Comparison of ENCODE assay signal across 19 mouse cellular contexts in genomic region chr10:68086973-68087372, GRCm38 (mm10).
DNase-seq lines count a peak whose midpoint lies in the region; ATAC-seq and TF ChIP-seq lines count a peak whose summit lies in the region.
"Had no signal": no experiment of that assay in that cellular context is flagged by ENCODE, and none has a peak within 500 bp of the region (broad histone marks: within the 10 kb centered on the region; RNA-seq: fewer than 3 reads in every experiment).

No protein-coding gene starts in this region.

- 51% methylated on average over 4 of the region's 4 CpGs for WGBS in embryonic facial prominence, embryonic 12.5 days
- WGBS in embryonic facial prominence, embryonic 10.5 days: 80% methylated on average over 4 of the region's 4 CpGs
- 61% methylated on average over 4 of the region's 4 CpGs for WGBS in lung, postnatal 0 days

- no peaks in the 10 kb centered on the region for H3K4me1 ChIP-seq in embryonic facial prominence, embryonic 12.5 days
- no peaks in the 10 kb centered on the region for H3K4me1 ChIP-seq in embryonic facial prominence, embryonic 10.5 days
- peaks cover 19% of the 10 kb centered on the region for H3K4me1 ChIP-seq in lung, postnatal 0 days (ENCODE audit: insufficient read depth, low read depth, low read length)
- H3K4me1 ChIP-seq: forebrain, embryonic 15.5 days; midbrain, embryonic 10.5 days had no signal

- TF ChIP-seq CTCF in lung, postnatal 0 days (IDR thresholded peaks at IDR 0.05): no peak

- no peaks in the 10 kb centered on the region for H3K36me3 ChIP-seq in embryonic facial prominence, embryonic 12.5 days
- H3K36me3 ChIP-seq in embryonic facial prominence, embryonic 10.5 days (replicated peaks): no peaks in the 10 kb centered on the region
- H3K36me3 ChIP-seq in lung, postnatal 0 days (ENCODE audit: insufficient read depth, low read length): no peaks in the 10 kb centered on the region
- H3K36me3 ChIP-seq: forebrain, embryonic 15.5 days; midbrain, embryonic 10.5 days had no signal

- H3K27ac ChIP-seq in embryonic facial prominence, embryonic 12.5 days: peak overlapping the region; percentile 41; the same call in 1 of the 2 replicates
- H3K27ac ChIP-seq in embryonic facial prominence, embryonic 10.5 days (replicated peaks): no peak overlapping the region
- H3K27ac ChIP-seq in lung, postnatal 0 days (ENCODE audit: low read length): peak overlapping the region; percentile 26; the same call in 1 of the 2 replicates
- H3K27ac ChIP-seq: forebrain, embryonic 15.5 days; midbrain, embryonic 10.5 days had no signal

- no peak overlapping the region for H3K9ac ChIP-seq in embryonic facial prominence, embryonic 12.5 days
- no peak overlapping the region for H3K9ac ChIP-seq in lung, postnatal 0 days (replicated peaks; ENCODE audit: low read depth)
- H3K9ac ChIP-seq: forebrain, embryonic 15.5 days had no signal

- no peak overlapping the region for H3K4me3 ChIP-seq in embryonic facial prominence, embryonic 12.5 days
- no peak overlapping the region for H3K4me3 ChIP-seq in embryonic facial prominence, embryonic 10.5 days
- H3K4me3 ChIP-seq in lung, postnatal 0 days (ENCODE audit: low read depth, low read length): no peak overlapping the region
- H3K4me3 ChIP-seq: forebrain, embryonic 15.5 days; midbrain, embryonic 10.5 days had no signal

- TF ChIP-seq EP300 in lung, postnatal 0 days (IDR thresholded peaks at IDR 0.05): no peak

- H3K27me3 ChIP-seq in embryonic facial prominence, embryonic 12.5 days: no peaks in the 10 kb centered on the region
- no peaks in the 10 kb centered on the region for H3K27me3 ChIP-seq in embryonic facial prominence, embryonic 10.5 days (replicated peaks; ENCODE audit: low read depth, poor library complexity, severe bottlenecking)
- H3K27me3 ChIP-seq in lung, postnatal 0 days (replicated peaks; ENCODE audit: insufficient read depth, low read length): no peaks in the 10 kb centered on the region
- H3K27me3 ChIP-seq: forebrain, embryonic 15.5 days had no signal

- ATAC-seq in embryonic facial prominence, embryonic 12.5 days (ENCODE audit: insufficient number of reproducible peaks, insufficient read depth, low FRiP score, low TSS enrichment): no peak
- ATAC-seq in lung, postnatal 0 days: no peak
- ATAC-seq: forebrain, embryonic 15.5 days; intestine, postnatal 0 days had no signal

- H3K9me3 ChIP-seq in embryonic facial prominence, embryonic 12.5 days: no peaks in the 10 kb centered on the region
- H3K9me3 ChIP-seq in embryonic facial prominence, embryonic 10.5 days: no peaks in the 10 kb centered on the region
- no peaks in the 10 kb centered on the region for H3K9me3 ChIP-seq in lung, postnatal 0 days (ENCODE audit: low read length)
- H3K9me3 ChIP-seq: forebrain, embryonic 15.5 days; midbrain, embryonic 10.5 days had no signal

- H3K4me2 ChIP-seq in embryonic facial prominence, embryonic 12.5 days (replicated peaks): no peak overlapping the region
- no peak overlapping the region for H3K4me2 ChIP-seq in lung, postnatal 0 days (replicated peaks; ENCODE audit: low read depth, low read length)
- H3K4me2 ChIP-seq: forebrain, embryonic 15.5 days had no signal

- no peak for DNase-seq in embryonic facial prominence, embryonic 10.5 days (ENCODE audit: low spot score)
- no peak for DNase-seq in lung, postnatal 0 days (ENCODE audit: low spot score)
- no peak for DNase-seq in lung, postnatal 14 days
- DNase-seq in fibroblast of lung, adult 2 months (ENCODE audit: low read depth): peak; percentile 69
- no peak for DNase-seq in left cerebral cortex, adult 8-10 months (ENCODE audit: low spot score in 2 of 2)
- no peak for DNase-seq in adrenal gland, adult (ENCODE audit: inconsistent age in 2 of 2, low spot score in 1 of 2)
- DNase-seq: adrenal gland, postnatal 36 days; cerebellum, adult 9-10 months; gastrocnemius, postnatal 14 days; heart, adult 18-20 months; kidney, postnatal 25 days; layer of hippocampus, postnatal 36 days; right cerebral cortex, postnatal 14 days; thymus, adult 18-20 months; thymus, postnatal 36 days had no signal
